Mouse (Mus musculus): ENCODE data around the gene Pfn3. TPM values are rescaled to one million over a fixed set of nuclear protein-coding genes. Genes with fewer than 3 reads are reported as not detected.

The Pfn3 gene
- not detected in 2 replicates for polyA plus RNA-seq (2015; fragmentation: Nextera tagmentation; extraction: Ambion mirVana)

DNA sequence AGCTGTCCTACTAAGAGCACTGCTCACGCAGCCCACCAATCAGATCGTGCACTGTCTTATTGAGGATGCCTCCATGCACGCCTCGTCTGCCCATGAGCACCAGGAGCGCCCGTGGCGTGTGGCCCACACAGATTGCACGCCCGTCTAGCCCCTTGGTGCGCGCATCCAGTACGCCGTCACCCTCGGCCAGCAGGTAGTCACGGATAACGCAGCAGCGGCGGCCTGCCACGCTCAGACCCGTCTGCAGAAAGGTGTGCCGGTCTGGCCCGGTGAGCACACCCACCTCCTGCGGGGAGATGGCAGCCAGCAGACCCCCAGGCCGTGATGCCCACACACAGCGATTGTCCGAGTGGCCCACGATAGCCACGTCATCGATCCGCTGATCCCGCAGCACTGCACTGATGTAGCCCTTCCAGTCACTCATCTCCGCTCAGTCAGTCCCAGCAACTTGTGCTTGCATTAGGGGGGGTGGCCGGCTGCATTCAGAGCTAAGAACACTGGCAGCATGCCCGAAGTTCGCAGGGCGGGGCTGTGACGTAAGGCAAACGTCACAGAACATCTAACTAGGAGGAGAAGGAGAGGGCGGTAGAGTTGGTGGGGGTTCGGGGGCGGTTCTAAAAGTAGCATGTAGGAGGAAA, at the start of gene Pfn3:
Pfn3 (minus strand) TSS at position 490 of the 638 bp plus-strand sequence.
- Histone ChIP-seq H3K4me1 (replicated peaks; ENCODE audit: control insufficient read depth, insufficient read depth, low read length) (peaks cover 5% of the 10 kb centered on the region), H3K9ac (ENCODE audit: low read length) (peak within 1 kb of the TSS; percentile 56; the same call in 1 of the 2 replicates), H3K4me3 (ENCODE audit: low read length) (peak within 1 kb of the TSS; percentile 37), H3K36me3 (ENCODE audit: control insufficient read depth, insufficient read depth, low read length) (no peaks in the 10 kb centered on the region), H3K27me3 (ENCODE audit: control insufficient read depth, insufficient read depth, low read depth, low read length) (peaks cover 24% of the 10 kb centered on the region), H3K27ac (ENCODE audit: low read length) (no peak within 1 kb of the TSS), H3K9me3 (ENCODE audit: control insufficient read depth, low read length) (no peaks in the 10 kb centered on the region), H3K4me2 (ENCODE audit: low read depth, low read length) (peak within 1 kb of the TSS; percentile 54)
- WGBS, result 10% methylated on average over 41 of the region's 41 CpGs
- ATAC-seq (ENCODE audit: low read depth), result peak; percentile 44; the same call in 1 of the 2 replicates

- Histone ChIP-seq H3K9ac (ENCODE audit: low read length) (peak within 1 kb of the TSS; percentile 78), H3K4me2 (ENCODE audit: low read depth, low read length) (peak within 1 kb of the TSS; percentile 99), H3K27ac (ENCODE audit: low read length) (no peak within 1 kb of the TSS), H3K27me3 (ENCODE audit: control insufficient read depth, insufficient read depth, low read depth, low read length) (no peaks in the 10 kb centered on the region), H3K4me3 (ENCODE audit: low read length) (peak within 1 kb of the TSS; percentile 68), H3K4me1 (replicated peaks; ENCODE audit: control insufficient read depth, insufficient read depth, low read length) (peaks cover 16% of the 10 kb centered on the region), H3K9me3 (ENCODE audit: control insufficient read depth, low read length) (no peaks in the 10 kb centered on the region), H3K36me3 (ENCODE audit: control insufficient read depth, insufficient read depth, low read length) (peaks cover 5% of the 10 kb centered on the region; the same call in 1 of the 2 replicates)
- ATAC-seq (ENCODE audit: low read depth), result peak; percentile 59
- under 1% methylated on average over 69 of the region's 84 CpGs for WGBS
These were observed 49.2 kb upstream of the Pfn3 start, which contains the start of gene Prr7 for GRCm38 (mm10) chr13:55464027-55464884. Gene Prr7, plus strand, starts transcription at chr13:55464267.

GRCm38 (mm10) chr13:55463399-55464026, 48.5 kb upstream of the Pfn3 start:
- no peaks in the 10 kb centered on the region for H3K27me3 ChIP-seq (ENCODE audit: control insufficient read depth, insufficient read depth, low read depth, low read length)

DNA sequence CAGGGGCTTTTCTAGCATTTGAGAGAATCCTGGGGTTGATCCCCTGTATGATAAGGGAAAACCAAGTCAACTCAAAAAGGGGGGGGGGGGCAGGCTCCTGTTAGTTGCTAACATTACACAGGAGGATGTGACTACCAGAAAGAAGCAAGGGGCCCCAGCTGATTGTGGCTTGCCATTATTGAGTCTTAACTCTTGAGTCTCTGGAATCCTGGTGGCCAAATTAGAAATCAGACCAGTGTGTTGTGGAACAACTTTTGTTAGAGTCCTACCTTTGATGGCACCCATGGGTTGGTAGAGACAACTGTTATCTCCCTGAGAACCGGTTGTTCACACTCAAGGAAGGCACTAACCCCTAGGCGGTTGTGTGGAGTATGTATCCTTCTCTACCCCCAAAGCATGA, 47.9 kb upstream of the Pfn3 start:
- peaks cover 15% of the 10 kb centered on the region for H3K36me3 ChIP-seq (ENCODE audit: control insufficient read depth, insufficient read depth, low read length)
- no peak overlapping the region for H3K4me2 ChIP-seq (ENCODE audit: low read depth, low read length)
- WGBS, result 37% methylated on average over 2 of the region's 2 CpGs
- H3K27me3 ChIP-seq (ENCODE audit: control insufficient read depth, insufficient read depth, low read depth, low read length), result no peaks in the 10 kb centered on the region
- no peaks in the 10 kb centered on the region for H3K9me3 ChIP-seq (ENCODE audit: control insufficient read depth, low read length)
- no peak for ATAC-seq (ENCODE audit: low read depth)
- H3K27ac ChIP-seq (ENCODE audit: low read length), result no peak overlapping the region
- peaks cover 16% of the 10 kb centered on the region for H3K4me1 ChIP-seq (replicated peaks; ENCODE audit: control insufficient read depth, insufficient read depth, low read length)
- no peak overlapping the region for H3K4me3 ChIP-seq (ENCODE audit: low read length)
- no peak overlapping the region for H3K9ac ChIP-seq (ENCODE audit: low read length)

More at GRCm38 (mm10) chr13:55463399-55464026, 48.5 kb upstream of the Pfn3 start:
- Histone ChIP-seq H3K4me2 (ENCODE audit: low read depth, low read length) (peak overlapping the region; percentile 99), H3K27ac (ENCODE audit: low read length) (no peak overlapping the region), H3K9ac (ENCODE audit: low read length) (peak overlapping the region; percentile 78), H3K4me1 (replicated peaks; ENCODE audit: control insufficient read depth, insufficient read depth, low read length) (peaks cover 16% of the 10 kb centered on the region), H3K9me3 (ENCODE audit: control insufficient read depth, low read length) (no peaks in the 10 kb centered on the region), H3K4me3 (ENCODE audit: low read length) (peak overlapping the region; percentile 68), H3K36me3 (ENCODE audit: control insufficient read depth, insufficient read depth, low read length) (peaks cover 12% of the 10 kb centered on the region)
- WGBS, result 11% methylated on average over 14 of the region's 14 CpGs
- ATAC-seq (ENCODE audit: low read depth), result peak; percentile 8; the same call in 1 of the 2 replicates

DNA sequence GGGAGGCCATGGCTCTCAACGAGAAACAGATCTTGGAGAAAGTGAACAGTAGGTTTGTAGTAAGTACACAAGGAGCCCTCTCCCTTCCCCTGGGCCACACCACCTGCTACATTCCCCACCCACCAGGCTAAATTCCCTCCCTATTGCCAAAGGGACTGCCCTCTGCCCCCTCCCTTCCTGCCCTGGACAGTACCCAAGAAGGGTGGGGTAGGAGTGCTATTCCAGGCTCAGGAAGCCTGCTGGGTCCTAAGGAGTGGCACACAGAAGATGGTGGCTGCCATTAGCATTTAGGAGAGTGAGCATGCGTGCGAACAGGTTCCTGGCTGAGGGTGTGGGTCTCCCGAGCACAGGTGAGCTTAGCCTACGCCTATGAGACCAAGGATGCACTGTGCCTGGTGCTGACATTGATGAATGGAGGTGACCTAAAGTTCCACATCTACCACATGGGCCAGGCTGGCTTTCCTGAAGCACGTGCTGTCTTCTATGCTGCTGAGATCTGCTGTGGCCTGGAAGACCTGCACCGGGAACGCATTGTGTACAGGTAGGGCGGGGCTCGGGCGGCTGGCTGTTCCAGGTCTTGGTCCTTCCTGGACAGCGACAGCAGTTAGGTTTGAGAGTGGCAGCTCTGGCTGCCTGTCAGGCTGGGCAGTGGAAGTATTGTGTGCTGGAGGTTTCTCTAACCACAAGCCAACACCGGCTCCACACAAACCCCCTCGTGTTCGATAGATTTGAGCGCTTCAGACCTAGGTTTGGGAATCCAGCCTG, 36.9 kb upstream of the Pfn3 start:
- no peaks in the 10 kb centered on the region for H3K9me3 ChIP-seq (ENCODE audit: control insufficient read depth, low read length)
- H3K4me2 ChIP-seq (ENCODE audit: low read depth, low read length), result no peak overlapping the region
- H3K27ac ChIP-seq (ENCODE audit: low read length), result no peak overlapping the region
- H3K9ac ChIP-seq (ENCODE audit: low read length), result no peak overlapping the region
- no peaks in the 10 kb centered on the region for H3K27me3 ChIP-seq (ENCODE audit: control insufficient read depth, insufficient read depth, low read depth, low read length)
- 90% methylated on average over 16 of the region's 16 CpGs for WGBS
- H3K4me1 ChIP-seq (replicated peaks; ENCODE audit: control insufficient read depth, insufficient read depth, low read length), result no peaks in the 10 kb centered on the region; the same call in 1 of the 2 replicates
- H3K4me3 ChIP-seq (ENCODE audit: low read length), result no peak overlapping the region
- peaks cover 45% of the 10 kb centered on the region for H3K36me3 ChIP-seq (ENCODE audit: control insufficient read depth, insufficient read depth, low read length)
- peak; percentile 37; the same call in 1 of the 2 replicates for ATAC-seq (ENCODE audit: low read depth)

GRCm38 (mm10) chr13:55451296-55451695, 36.3 kb upstream of the Pfn3 start:
- 77% methylated on average over 10 of the region's 10 CpGs for WGBS
- Histone ChIP-seq H3K4me3 (ENCODE audit: low read length) (no peak overlapping the region), H3K9me3 (ENCODE audit: control insufficient read depth, low read length) (no peaks in the 10 kb centered on the region), H3K4me2 (ENCODE audit: low read depth, low read length) (no peak overlapping the region), H3K27me3 (ENCODE audit: control insufficient read depth, insufficient read depth, low read depth, low read length) (no peaks in the 10 kb centered on the region), H3K36me3 (ENCODE audit: control insufficient read depth, insufficient read depth, low read length) (peaks cover 41% of the 10 kb centered on the region), H3K4me1 (replicated peaks; ENCODE audit: control insufficient read depth, insufficient read depth, low read length) (peaks cover 4% of the 10 kb centered on the region), H3K27ac (ENCODE audit: low read length) (no peak overlapping the region), H3K9ac (ENCODE audit: low read length) (no peak overlapping the region)
- ATAC-seq (ENCODE audit: low read depth), result no peak

GRCm38 (mm10) chr13:55450511-55450980, 35.5 kb upstream of the Pfn3 start:
- no peak overlapping the region for H3K27ac ChIP-seq (ENCODE audit: low read length)
- H3K9me3 ChIP-seq (ENCODE audit: control insufficient read depth, low read length), result no peaks in the 10 kb centered on the region
- H3K27me3 ChIP-seq (ENCODE audit: control insufficient read depth, insufficient read depth, low read depth, low read length), result no peaks in the 10 kb centered on the region
- peaks cover 40% of the 10 kb centered on the region for H3K36me3 ChIP-seq (ENCODE audit: control insufficient read depth, insufficient read depth, low read length)
- H3K4me2 ChIP-seq (ENCODE audit: low read depth, low read length), result no peak overlapping the region
- no peak overlapping the region for H3K9ac ChIP-seq (ENCODE audit: low read length)
- ATAC-seq (ENCODE audit: low read depth), result no peak
- no peak overlapping the region for H3K4me3 ChIP-seq (ENCODE audit: low read length)
- 73% methylated on average over 11 of the region's 11 CpGs for WGBS
- peaks cover 10% of the 10 kb centered on the region for H3K4me1 ChIP-seq (replicated peaks; ENCODE audit: control insufficient read depth, insufficient read depth, low read length)

- no peak overlapping the region for H3K9ac ChIP-seq (ENCODE audit: low read length)
- H3K36me3 ChIP-seq (ENCODE audit: control insufficient read depth, insufficient read depth, low read length), result peaks cover 37% of the 10 kb centered on the region
- H3K27ac ChIP-seq (ENCODE audit: low read length), result no peak overlapping the region
- ATAC-seq (ENCODE audit: low read depth), result no peak
- H3K4me3 ChIP-seq (ENCODE audit: low read length), result no peak overlapping the region
- H3K4me2 ChIP-seq (ENCODE audit: low read depth, low read length), result no peak overlapping the region
- H3K27me3 ChIP-seq (ENCODE audit: control insufficient read depth, insufficient read depth, low read depth, low read length), result no peaks in the 10 kb centered on the region
- H3K9me3 ChIP-seq (ENCODE audit: control insufficient read depth, low read length), result no peaks in the 10 kb centered on the region
- peaks cover 10% of the 10 kb centered on the region for H3K4me1 ChIP-seq (replicated peaks; ENCODE audit: control insufficient read depth, insufficient read depth, low read length)
- WGBS, result 88% methylated on average over 17 of the region's 17 CpGs
These were observed 34.8 kb upstream of the Pfn3 start for GRCm38 (mm10) chr13:55449679-55450441.

Measured in lung, embryonic 16.5 days (tissue).